Mouse (Mus musculus) cerebellum, postnatal 25 days (tissue): ENCODE data around the gene Olfr1198.

Experiments used
- DNase-seq, 2 experiments: peaks; one replicate each; pipeline ENCODE4 v3.0.0; 2021; ENCODE audit warnings: mixed read lengths in 2 of 2

The Olfr1198 gene

DNA sequence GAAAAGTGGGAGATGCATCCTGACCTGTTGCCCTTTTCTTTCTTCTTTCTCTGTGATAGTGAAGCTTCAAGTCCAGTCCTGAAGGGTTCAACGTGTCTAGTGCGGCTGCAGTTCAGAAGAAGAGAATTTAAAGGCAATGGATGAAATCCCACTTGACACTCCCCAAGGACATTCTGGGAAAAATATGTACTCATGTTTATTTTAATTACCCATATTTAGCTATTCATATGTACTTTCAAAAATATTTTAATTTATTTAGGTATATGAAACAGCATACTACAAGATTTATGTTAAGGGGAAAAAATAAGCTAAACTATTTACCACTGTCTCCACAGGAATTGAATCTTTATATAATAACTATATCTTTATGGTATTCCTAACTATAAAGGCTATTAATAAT lies at the start of gene Olfr1198:
TSS of gene Olfr1198 (minus strand) at position 101 of the 400 bp plus-strand sequence.
- DNase-seq, result no peak

DNA sequence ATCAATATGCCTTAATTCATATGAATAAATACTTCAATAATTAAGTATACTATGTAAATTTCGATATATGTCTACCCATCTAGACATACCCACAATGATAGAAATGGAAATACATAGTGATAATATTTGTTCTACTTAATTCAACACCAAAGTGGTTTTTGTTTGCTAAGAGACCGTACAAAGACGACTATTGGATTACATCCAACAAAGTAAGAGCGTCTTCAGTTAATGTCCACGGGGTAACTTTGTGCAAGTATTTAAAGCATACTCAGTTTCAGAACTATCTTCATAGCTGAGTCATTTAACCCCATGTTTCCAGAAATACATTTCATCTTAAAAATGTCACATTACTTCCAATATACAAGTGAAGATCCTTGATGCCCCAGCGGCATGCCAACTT lies 41.6 kb upstream of the Olfr1198 start, which contains the start of gene Olfr1201:
TSS of gene Olfr1201 (plus strand) at position 301 of the 400 bp plus-strand sequence.
- no peak for DNase-seq

DNA sequence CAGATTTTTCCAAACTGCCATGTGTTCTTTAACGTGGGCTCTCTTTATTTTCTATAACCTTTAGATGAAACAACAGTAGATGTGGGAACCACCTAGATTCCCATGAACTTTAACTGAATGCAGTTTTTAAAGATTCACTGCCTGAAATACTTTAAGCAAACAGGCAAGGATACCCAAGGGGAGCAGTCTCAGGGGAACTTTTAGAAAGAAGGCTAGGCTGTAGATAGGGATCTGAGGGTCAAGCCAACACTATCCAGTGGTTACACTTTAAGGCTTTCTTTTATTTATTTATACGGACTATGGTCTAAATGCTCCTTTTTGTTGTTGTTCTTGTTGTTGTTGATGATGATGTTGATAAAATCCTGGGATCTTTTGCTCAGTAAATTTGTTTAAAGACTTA lies 19.2 kb upstream of the Olfr1198 start, which contains the start of gene Olfr1200:
TSS of gene Olfr1200 (minus strand) at position 101 of the 400 bp plus-strand sequence.
- no peak for DNase-seq

DNA sequence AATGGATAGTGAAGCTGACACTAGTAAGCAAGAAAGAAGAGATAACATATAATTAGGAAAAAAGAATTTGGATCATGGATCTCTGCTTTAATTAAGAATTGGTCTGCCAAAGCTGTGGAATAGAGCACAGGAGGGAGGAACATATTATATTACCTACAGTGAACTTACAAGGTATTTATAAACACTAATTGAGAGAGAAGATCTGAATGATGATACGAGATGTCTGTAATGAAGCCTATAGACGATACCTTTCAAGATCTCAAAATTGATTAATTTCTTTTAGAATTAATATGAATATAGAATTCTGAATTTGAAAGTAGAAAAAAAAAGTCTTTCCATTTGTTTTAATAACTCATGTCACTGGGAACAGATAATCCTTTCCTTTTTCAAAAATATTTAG lies 9.2 kb upstream of the Olfr1198 start, which contains the start of gene Olfr1199:
TSS of gene Olfr1199 (minus strand) at position 101 of the 400 bp plus-strand sequence.
- DNase-seq, result no peak

DNA sequence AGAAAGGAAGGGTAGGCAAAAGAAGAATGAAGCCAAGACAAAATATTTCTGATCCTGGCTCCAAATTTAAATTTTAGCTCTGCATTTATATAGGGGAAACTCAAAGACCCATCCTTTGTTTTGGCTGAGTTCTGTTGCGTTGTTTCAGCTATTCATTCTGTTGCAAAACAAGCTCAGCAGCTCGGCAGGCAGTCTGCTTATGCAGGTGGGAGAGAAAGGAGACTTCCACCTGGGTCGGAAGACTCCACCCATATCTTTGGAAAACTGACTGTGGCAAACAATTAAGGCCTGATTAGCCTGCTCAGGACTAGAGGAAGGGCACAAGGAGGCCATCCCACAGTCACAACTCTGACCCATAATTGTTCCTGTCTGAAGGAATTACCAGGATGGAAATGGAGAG lies 7.8 kb downstream of the Olfr1198 start:
- no peak for DNase-seq

DNA sequence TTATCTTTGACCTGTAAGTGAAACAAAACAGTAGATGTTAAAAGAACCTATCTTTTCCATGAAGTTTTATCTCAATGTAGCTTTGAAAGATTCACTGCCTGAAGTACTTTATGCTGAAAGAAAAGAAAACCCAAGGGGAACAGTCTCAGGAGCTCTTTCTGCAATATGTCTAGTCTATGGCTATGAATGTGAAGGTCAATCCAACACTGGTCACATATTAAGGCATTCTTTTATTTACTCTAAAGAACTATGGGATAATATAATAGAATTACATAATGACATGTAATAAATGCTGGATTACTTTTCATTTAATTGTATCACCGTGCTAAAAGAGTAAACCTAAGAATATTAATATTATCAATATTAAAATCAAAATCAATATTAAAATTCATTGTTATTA lies 18.9 kb downstream of the Olfr1198 start, which contains the start of gene Olfr1197:
TSS of gene Olfr1197 (minus strand) at position 101 of the 400 bp plus-strand sequence.
- no peak for DNase-seq

DNA sequence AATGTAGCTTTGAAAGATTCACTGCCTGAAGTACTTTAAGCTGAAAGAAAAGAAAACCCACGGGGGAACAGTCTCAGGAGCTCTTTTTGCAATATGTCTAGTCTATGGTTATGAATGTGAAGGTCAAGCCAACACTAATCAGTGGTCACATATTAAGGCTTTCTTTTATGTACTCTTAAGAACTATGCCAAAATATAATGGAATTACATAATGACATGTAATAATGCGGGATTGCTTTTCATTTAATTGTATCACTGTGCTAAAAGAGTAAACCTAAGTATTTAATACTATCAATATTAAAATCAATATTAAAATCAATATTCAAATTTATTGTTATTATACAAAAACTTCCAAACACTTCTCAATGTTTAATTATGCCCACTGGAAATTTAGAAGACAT lies 46.7 kb downstream of the Olfr1198 start, which contains the start of gene Olfr1196:
TSS of gene Olfr1196 (minus strand) at position 101 of the 400 bp plus-strand sequence.
- DNase-seq, result no peak
